Mouse (Mus musculus): ENCODE data around the gene Fa2h.

DNA sequence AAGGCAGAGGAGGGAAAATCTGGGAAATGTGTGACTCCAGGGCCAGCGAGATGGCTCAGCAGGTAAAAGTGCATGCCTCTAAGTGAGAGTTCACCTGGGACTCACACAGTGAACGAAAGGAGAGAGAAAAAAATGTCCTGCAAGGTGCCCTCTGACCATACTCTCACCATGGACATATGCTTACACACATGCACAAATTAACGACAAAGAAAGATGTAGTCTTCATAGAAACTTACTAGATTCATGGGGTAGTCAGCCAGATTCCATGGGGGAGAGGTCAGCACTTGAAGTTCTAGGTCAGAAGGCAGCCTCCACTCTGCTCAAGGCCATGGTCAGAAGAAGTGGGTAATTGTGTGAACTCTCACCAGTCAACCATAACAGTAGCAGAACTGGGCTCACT is 53.4 kb downstream of the Fa2h start:
- TF ChIP-seq CTCF (IDR thresholded peaks at IDR 0.05; ENCODE audit: low read depth, low read length), result no peak
- TF ChIP-seq EP300 (IDR thresholded peaks at IDR 0.05; ENCODE audit: insufficient read depth, low read depth, low read length), result no peak
- no peak for TF ChIP-seq POLR2A (IDR thresholded peaks at IDR 0.05; ENCODE audit: insufficient read depth, low read length)
